Mouse (Mus musculus) cerebral cortex, adult 2 months (tissue): Measurements from ENCODE around the gene Vdr.

Source experiments
- WGBS: fragments of 180-500 bp; shearing (Covaris S2); methylation state at CpG from one replicate; pipeline ENCODE4 v1.1.7; 2018; 5-methylcytosine and 5-hydroxymethylcytosine counted together

Vdr gene

GRCm38 (mm10) chr15:97847285-97847684 lies 63.1 kb downstream of the Vdr start:
- 91% methylated on average over 4 of the region's 4 CpGs for WGBS

- 93% methylated on average over 11 of the region's 11 CpGs for WGBS
Measured at GRCm38 (mm10) chr15:97846121-97846882, 64.1 kb downstream of the Vdr start.

- WGBS: 85% methylated on average over 19 of the region's 19 CpGs
Measured at GRCm38 (mm10) chr15:97844037-97845034, 66.1 kb downstream of the Vdr start, which contains the start of gene Hdac7. Hdac7 (minus strand) TSS chr15:97844502.

GRCm38 (mm10) chr15:97843247-97843651 lies 67.2 kb downstream of the Vdr start:
- 92% methylated on average over 7 of the region's 7 CpGs for WGBS

GRCm38 (mm10) chr15:97842058-97842457 lies 68.4 kb downstream of the Vdr start:
- WGBS: 90% methylated on average over 6 of the region's 6 CpGs

- 96% methylated on average over 6 of the region's 6 CpGs for WGBS
Measured at GRCm38 (mm10) chr15:97841383-97841782, 69.0 kb downstream of the Vdr start.

- WGBS: 65% methylated on average over 1 of the region's 1 CpGs
Measured at GRCm38 (mm10) chr15:97840781-97841180, 69.6 kb downstream of the Vdr start.

GRCm38 (mm10) chr15:97839991-97840455 lies 70.4 kb downstream of the Vdr start:
- WGBS: 64% methylated on average over 3 of the region's 3 CpGs

GRCm38 (mm10) chr15:97839473-97839872 lies 71.0 kb downstream of the Vdr start:
- WGBS: 85% methylated on average over 4 of the region's 4 CpGs

GRCm38 (mm10) chr15:97839012-97839411 lies 71.4 kb downstream of the Vdr start:
- WGBS: 100% methylated on average over 2 of the region's 2 CpGs

GRCm38 (mm10) chr15:97838395-97838794 lies 72.0 kb downstream of the Vdr start:
- WGBS: 92% methylated on average over 4 of the region's 4 CpGs

GRCm38 (mm10) chr15:97837491-97838061 lies 72.9 kb downstream of the Vdr start:
- WGBS: 17% methylated on average over 8 of the region's 8 CpGs

GRCm38 (mm10) chr15:97836894-97837247 lies 73.6 kb downstream of the Vdr start:
- 33% methylated on average over 8 of the region's 8 CpGs for WGBS

- WGBS: 66% methylated on average over 17 of the region's 17 CpGs
Measured at GRCm38 (mm10) chr15:97836153-97836893, 74.1 kb downstream of the Vdr start.

GRCm38 (mm10) chr15:97832764-97833479 lies 77.5 kb downstream of the Vdr start:
- 83% methylated on average over 9 of the region's 9 CpGs for WGBS

- WGBS: 23% methylated on average over 10 of the region's 10 CpGs
Measured at GRCm38 (mm10) chr15:97831987-97832640, 78.3 kb downstream of the Vdr start.

GRCm38 (mm10) chr15:97831242-97831986 lies 79.0 kb downstream of the Vdr start:
- WGBS: 2% methylated on average over 80 of the region's 84 CpGs

GRCm38 (mm10) chr15:97830788-97831241 lies 79.6 kb downstream of the Vdr start:
- 1% methylated on average over 39 of the region's 39 CpGs for WGBS

GRCm38 (mm10) chr15:97830253-97830787 lies 80.1 kb downstream of the Vdr start:
- WGBS: 11% methylated on average over 12 of the region's 12 CpGs
